Mouse (Mus musculus) hindbrain, embryonic 16.5 days (tissue): ENCODE results near the gene Mlycd. TPM values are rescaled to one million over a fixed set of nuclear protein-coding genes. Genes with fewer than 3 reads are reported as not detected.
"Not testable (repeated sequence)": the region's sequence is repeated elsewhere in the genome, so short reads cannot be mapped to it uniquely, and the experiment has no call there.

Source experiments
- ATAC-seq: fragments of 200-750 bp; cut with Nextera tagmentation; 2 replicates; pipeline ENCODE4 v1.8.0; 2017; ENCODE audit warnings: moderate TSS enrichment, moderate library complexity
- H3K27ac ChIP-seq: fragments of 300-500 bp; sonication (generic); 2 replicates; pipeline ENCODE4 v1.5.1; 2014; ENCODE audit warnings: low read depth, mild to moderate bottlenecking, control low read depth, low read length, moderate library complexity
- H3K27me3 ChIP-seq: fragments of 300-500 bp; sonication (generic); replicated peaks from 2 replicates; pipeline ENCODE4 v1.6.1; 2014; ENCODE audit warnings: low read length; ENCODE audit not compliant: control insufficient read depth, insufficient read depth
- H3K36me3 ChIP-seq: fragments of 300-500 bp; sonication (generic); 2 replicates; pipeline ENCODE4 v1.6.1; 2014; ENCODE audit warnings: mild to moderate bottlenecking, low read length, moderate library complexity, mixed read lengths; ENCODE audit not compliant: control insufficient read depth, insufficient read depth
- H3K4me1 ChIP-seq: fragments of 300-500 bp; sonication (generic); 2 replicates; pipeline ENCODE4 v1.6.1; 2014; ENCODE audit warnings: low read depth, low read length; ENCODE audit not compliant: control insufficient read depth, insufficient read depth
- H3K4me2 ChIP-seq: fragments of 300-500 bp; sonication (generic); 2 replicates; pipeline ENCODE4 v1.6.1; 2014; ENCODE audit warnings: mild to moderate bottlenecking, low read length, control low read depth, moderate library complexity
- H3K4me3 ChIP-seq: fragments of 300-500 bp; sonication (generic); 2 replicates; pipeline ENCODE4 v1.5.1; 2014; ENCODE audit warnings: mild to moderate bottlenecking, low read length, control low read depth, moderate library complexity
- H3K9ac ChIP-seq: fragments of 300-500 bp; sonication (generic); 2 replicates; pipeline ENCODE4 v1.6.1; 2014; ENCODE audit warnings: low read depth, mild to moderate bottlenecking, control low read depth, low read length, moderate library complexity
- H3K9me3 ChIP-seq: fragments of 300-500 bp; sonication (generic); 2 replicates; pipeline ENCODE4 v1.6.1; 2014; ENCODE audit warnings: mild to moderate bottlenecking, low read length, moderate library complexity; ENCODE audit not compliant: control insufficient read depth
- WGBS: fragments of 180-500 bp; shearing (Covaris S2); extraction: QIAGEN DNeasy Blood & Tissue Kit; methylation state at CpG from one replicate; pipeline ENCODE4 v1.1.7; 2014; 5-methylcytosine and 5-hydroxymethylcytosine counted together
- polyA plus RNA-seq: library from polyadenylated mRNA; unstranded; fragments of >200 nt; fragmentation: Nextera tagmentation; extraction: Ambion mirVana; gene quantifications from 2 replicates; pipeline ENCODE4 v1.2.1, GENCODE M21; 2015

Gene Mlycd
- 16.1 and 16.5 TPM in 2 replicates for polyA plus RNA-seq

GRCm38 (mm10) chr8:119394524-119395026 lies at the start of gene Mlycd:
Gene Mlycd, plus strand, starts transcription at chr8:119394878.
- 2% methylated on average over 38 of the region's 44 CpGs for WGBS
- peak within 1 kb of the TSS; percentile 94 for H3K27ac ChIP-seq
- no peaks in the 10 kb centered on the region for H3K36me3 ChIP-seq
- H3K27me3 ChIP-seq: no peaks in the 10 kb centered on the region
- no peaks in the 10 kb centered on the region for H3K9me3 ChIP-seq
- peak within 1 kb of the TSS; percentile 95 for H3K9ac ChIP-seq
- H3K4me3 ChIP-seq: peak within 1 kb of the TSS; percentile 94
- H3K4me2 ChIP-seq: peak within 1 kb of the TSS; percentile 99
- peak; percentile 97 for ATAC-seq
- peaks cover 13% of the 10 kb centered on the region for H3K4me1 ChIP-seq

- Histone ChIP-seq H3K9ac (peak overlapping the region; percentile 99), H3K36me3 (peaks cover 31% of the 10 kb centered on the region), H3K4me3 (peak overlapping the region; percentile 99), H3K4me2 (peak overlapping the region; percentile 77), H3K4me1 (peaks cover 5% of the 10 kb centered on the region), H3K27ac (no peak overlapping the region; the same call in 1 of the 2 replicates), H3K27me3 (peaks cover 2% of the 10 kb centered on the region), H3K9me3 (no peaks in the 10 kb centered on the region)
- no peak for ATAC-seq
- WGBS: 56% methylated on average over 22 of the region's 22 CpGs
Observed at GRCm38 (mm10) chr8:119345029-119345682, 49.5 kb upstream of the Mlycd start.

GRCm38 (mm10) chr8:119345683-119346075 lies 49.0 kb upstream of the Mlycd start:
- Histone ChIP-seq H3K4me1 (peaks cover 5% of the 10 kb centered on the region), H3K9me3 (no peaks in the 10 kb centered on the region), H3K9ac (no peak overlapping the region), H3K4me2 (peak overlapping the region; percentile 77), H3K27me3 (peaks cover 2% of the 10 kb centered on the region), H3K4me3 (no peak overlapping the region), H3K27ac (no peak overlapping the region), H3K36me3 (peaks cover 31% of the 10 kb centered on the region)
- 90% methylated on average over 15 of the region's 15 CpGs for WGBS
- ATAC-seq: no peak

GRCm38 (mm10) chr8:119351647-119352046 lies 43.0 kb upstream of the Mlycd start:
- Histone ChIP-seq H3K36me3 (peaks cover 29% of the 10 kb centered on the region), H3K4me1 (no peaks in the 10 kb centered on the region), H3K27me3 (no peaks in the 10 kb centered on the region), H3K9ac (no peak overlapping the region), H3K4me3 (no peak overlapping the region), H3K4me2 (no peak overlapping the region), H3K27ac (no peak overlapping the region), H3K9me3 (no peaks in the 10 kb centered on the region)
- ATAC-seq: no peak
- 94% methylated on average over 19 of the region's 19 CpGs for WGBS

GRCm38 (mm10) chr8:119352977-119353658 lies 41.6 kb upstream of the Mlycd start:
- no peak for ATAC-seq
- Histone ChIP-seq H3K4me2 (no peak overlapping the region), H3K4me1 (no peaks in the 10 kb centered on the region), H3K36me3 (peaks cover 14% of the 10 kb centered on the region), H3K27me3 (no peaks in the 10 kb centered on the region), H3K27ac (no peak overlapping the region), H3K9ac (no peak overlapping the region), H3K4me3 (no peak overlapping the region), H3K9me3 (no peaks in the 10 kb centered on the region)
- 74% methylated on average over 10 of the region's 10 CpGs for WGBS

GRCm38 (mm10) chr8:119353659-119354023 lies 41.0 kb upstream of the Mlycd start:
- Histone ChIP-seq H3K36me3 (peaks cover 10% of the 10 kb centered on the region), H3K4me2 (no peak overlapping the region), H3K9me3 (no peaks in the 10 kb centered on the region), H3K27ac (no peak overlapping the region), H3K4me3 (no peak overlapping the region), H3K9ac (no peak overlapping the region), H3K27me3 (no peaks in the 10 kb centered on the region), H3K4me1 (no peaks in the 10 kb centered on the region)
- ATAC-seq: no peak
- 83% methylated on average over 6 of the region's 6 CpGs for WGBS

- not testable (repeated sequence) for H3K36me3 ChIP-seq, ATAC-seq, H3K27me3 ChIP-seq, H3K27ac ChIP-seq, H3K4me3 ChIP-seq, H3K9me3 ChIP-seq, H3K4me1 ChIP-seq, H3K4me2 ChIP-seq, H3K9ac ChIP-seq
- WGBS: 60% methylated on average over 5 of the region's 5 CpGs
Observed at GRCm38 (mm10) chr8:119356631-119357030, 38.0 kb upstream of the Mlycd start.

- no peaks in the 10 kb centered on the region for H3K27me3 ChIP-seq
- no peaks in the 10 kb centered on the region for H3K9me3 ChIP-seq
- no peak overlapping the region for H3K4me2 ChIP-seq
- no peaks in the 10 kb centered on the region for H3K36me3 ChIP-seq
- no peak overlapping the region for H3K27ac ChIP-seq
- H3K4me3 ChIP-seq: no peak overlapping the region
- no peak overlapping the region for H3K9ac ChIP-seq
- no peaks in the 10 kb centered on the region for H3K4me1 ChIP-seq
- ATAC-seq: no peak
- WGBS: 87% methylated on average over 7 of the region's 7 CpGs
Observed at GRCm38 (mm10) chr8:119358175-119358574, 36.5 kb upstream of the Mlycd start.

- H3K27ac ChIP-seq: no peak overlapping the region
- H3K9ac ChIP-seq: no peak overlapping the region
- no peaks in the 10 kb centered on the region for H3K4me1 ChIP-seq
- no peak overlapping the region for H3K4me2 ChIP-seq
- ATAC-seq: no peak
- H3K4me3 ChIP-seq: no peak overlapping the region
- H3K27me3 ChIP-seq: no peaks in the 10 kb centered on the region
- H3K36me3 ChIP-seq: no peaks in the 10 kb centered on the region
- no peaks in the 10 kb centered on the region for H3K9me3 ChIP-seq
- WGBS: 43% methylated on average over 14 of the region's 14 CpGs
Observed at GRCm38 (mm10) chr8:119358836-119359235, 35.8 kb upstream of the Mlycd start.
